Mouse (Mus musculus) cerebellum, adult 11 months (tissue): ENCODE results near the gene Cdk5r2.

Experiments used
- DNase-seq: peaks from one replicate; pipeline ENCODE4 v3.0.0; 2022

Gene Cdk5r2

GRCm38 (mm10) chr1:74851001-74851775 lies 3.5 kb upstream of the Cdk5r2 start:
- DNase-seq, result no peak

- DNase-seq, result no peak
These were observed 422 bp downstream of the Cdk5r2 start for GRCm38 (mm10) chr1:74855156-74855555.

- DNase-seq, result peak; percentile 43
These were observed 1.1 kb downstream of the Cdk5r2 start for GRCm38 (mm10) chr1:74855651-74856438.

- peak; percentile 22 for DNase-seq
These were observed 1.6 kb downstream of the Cdk5r2 start for GRCm38 (mm10) chr1:74856439-74856720.

- peak; percentile 29 for DNase-seq
These were observed 2.1 kb downstream of the Cdk5r2 start for GRCm38 (mm10) chr1:74856791-74857190.

- DNase-seq, result peak; percentile 37
These were observed 2.5 kb downstream of the Cdk5r2 start for GRCm38 (mm10) chr1:74857201-74857600.

GRCm38 (mm10) chr1:74857677-74858076 lies 2.9 kb downstream of the Cdk5r2 start:
- peak; percentile 27 for DNase-seq

- DNase-seq, result peak; percentile 96
These were observed 3.5 kb downstream of the Cdk5r2 start for GRCm38 (mm10) chr1:74858171-74858719.

- DNase-seq, result no peak
These were observed 4.1 kb downstream of the Cdk5r2 start for GRCm38 (mm10) chr1:74858805-74859204.

- peak; percentile 16 for DNase-seq
These were observed 4.7 kb downstream of the Cdk5r2 start for GRCm38 (mm10) chr1:74859223-74859984.

GRCm38 (mm10) chr1:74861783-74862182 lies 7.0 kb downstream of the Cdk5r2 start:
- DNase-seq, result no peak

GRCm38 (mm10) chr1:74872218-74872617 lies 17.5 kb downstream of the Cdk5r2 start:
- DNase-seq, result no peak

GRCm38 (mm10) chr1:74877199-74877598 lies 22.5 kb downstream of the Cdk5r2 start:
- DNase-seq, result no peak

- DNase-seq, result peak; percentile 64
These were observed 26.1 kb downstream of the Cdk5r2 start for GRCm38 (mm10) chr1:74880785-74881360.

- DNase-seq, result no peak
These were observed 27.5 kb downstream of the Cdk5r2 start for GRCm38 (mm10) chr1:74882055-74882734.

- DNase-seq, result no peak
These were observed 28.1 kb downstream of the Cdk5r2 start for GRCm38 (mm10) chr1:74882828-74883227.

GRCm38 (mm10) chr1:74883441-74883840 lies 28.7 kb downstream of the Cdk5r2 start:
- no peak for DNase-seq

- no peak for DNase-seq
These were observed 29.7 kb downstream of the Cdk5r2 start for GRCm38 (mm10) chr1:74884196-74885141.

GRCm38 (mm10) chr1:74885369-74886042 lies 30.8 kb downstream of the Cdk5r2 start, which contains the start of gene Fev:
Fev (minus strand) TSS chr1:74885419.
- DNase-seq, result no peak

GRCm38 (mm10) chr1:74891513-74891912 lies 36.8 kb downstream of the Cdk5r2 start:
- no peak for DNase-seq
